Mouse (Mus musculus): ENCODE data around the gene Foxn3.

DNA sequence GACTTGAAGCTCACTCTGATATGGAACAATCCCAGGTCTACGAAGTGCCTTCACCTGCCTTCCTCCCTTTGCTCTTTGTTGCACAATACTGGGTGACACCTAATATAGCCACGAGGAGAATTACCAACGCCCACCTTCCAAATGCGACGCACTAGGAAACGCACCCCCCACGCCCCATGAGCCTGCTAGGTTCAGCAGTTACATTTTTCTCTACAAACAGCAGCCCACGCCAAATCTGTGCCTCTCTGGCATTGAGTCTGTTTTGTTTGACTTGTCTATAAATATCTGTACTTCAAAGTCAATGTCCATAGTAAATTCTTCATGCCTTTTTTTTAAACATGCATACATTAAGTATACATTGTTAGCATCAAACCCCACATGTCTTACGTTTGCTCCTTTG, 145.5 kb downstream of the Foxn3 start:
- TF ChIP-seq POLR2A (IDR thresholded peaks at IDR 0.05; ENCODE audit: insufficient read depth, low read length) = no peak
- TF ChIP-seq CTCF (IDR thresholded peaks at IDR 0.05; ENCODE audit: low read depth, low read length) = no peak
- TF ChIP-seq EP300 (IDR thresholded peaks at IDR 0.05; ENCODE audit: insufficient read depth, low read depth, low read length) = no peak

All from ES-Bruce4 (cell line).